ENCODE assay signal across 22 mouse cellular contexts in genomic region chr1:119893600-119893999, GRCm38 (mm10).
"Had no signal": no experiment of that assay in that cellular context is flagged by ENCODE, and none has a peak within 500 bp of the region (broad histone marks: within the 10 kb centered on the region; RNA-seq: fewer than 3 reads in every experiment).

No protein-coding gene starts in this region.

- DNase-seq: gastrocnemius, adult 2 months; gastrocnemius, postnatal 10 days; gastrocnemius, postnatal 25 days; heart, adult 18-20 months; heart, postnatal 10 days; heart, postnatal 4 days; kidney, adult 18-20 months; kidney, adult 8-10 months; kidney, postnatal 10 days; kidney, postnatal 4 days; liver; liver, embryonic 13.5 days had no signal

- H3K4me3 ChIP-seq: gastrocnemius, adult 2 months; heart, embryonic 10.5 days; heart, embryonic 12.5 days; hindbrain, embryonic 10.5 days; hindbrain, embryonic 12.5 days; intestine, embryonic 15.5 days; layer of hippocampus, adult 2 months; limb, embryonic 10.5 days; limb, embryonic 12.5 days; liver, embryonic 13.5 days; liver, embryonic 15.5 days had no signal

- H3K27ac ChIP-seq: gastrocnemius, adult 2 months; heart, embryonic 10.5 days; hindbrain, embryonic 10.5 days; hindbrain, embryonic 12.5 days; hindbrain, embryonic 14.5 days; intestine, embryonic 15.5 days; layer of hippocampus, adult 2 months; limb, embryonic 10.5 days; limb, embryonic 12.5 days; liver, embryonic 13.5 days; liver, embryonic 15.5 days had no signal
